ENCODE assay signal across 24 mouse cellular contexts in the genomic region with DNA sequence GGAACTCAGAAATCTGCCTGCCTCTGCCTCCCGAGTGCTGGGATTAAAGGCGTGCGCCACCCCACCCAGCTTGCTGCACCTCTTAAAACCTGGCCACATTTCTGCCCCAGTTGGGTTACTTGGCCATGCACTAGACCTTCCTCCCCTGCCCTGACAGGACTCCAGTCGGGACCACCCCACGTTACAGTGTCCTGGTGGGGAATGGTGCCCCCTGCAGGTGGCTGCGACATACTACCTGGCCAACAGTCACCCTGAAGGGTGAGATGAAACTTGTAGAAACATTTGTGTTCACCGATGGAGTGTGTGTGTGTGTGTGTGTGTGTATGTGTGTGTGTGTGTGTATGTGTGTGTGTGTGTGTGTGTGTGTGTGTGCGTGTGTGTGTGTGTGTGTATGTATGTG. TPM values are rescaled to one million over a fixed set of nuclear protein-coding genes. Genes with fewer than 3 reads are reported as not detected.
A peak's percentile ranks its signal among the peaks of the same experiment; 100 is the strongest.
DNase-seq lines count a peak whose midpoint lies in the region; ATAC-seq and TF ChIP-seq lines count a peak whose summit lies in the region.
"Not testable (repeated sequence)": the region's sequence is repeated elsewhere in the genome, so short reads cannot be mapped to it uniquely, and the experiment has no call there.
"Had no signal": no experiment of that assay in that cellular context is flagged by ENCODE, and none has a peak within 500 bp of the region (broad histone marks: within the 10 kb centered on the region; RNA-seq: fewer than 3 reads in every experiment).

No protein-coding gene starts in this region.

- WGBS in intestine, postnatal 0 days = 67% methylated on average over 8 of the region's 8 CpGs
- 64% methylated on average over 8 of the region's 8 CpGs for WGBS in lung, embryonic 14.5 days
- 60% methylated on average over 8 of the region's 8 CpGs for WGBS in small intestine, adult 2 months
- 68% methylated on average over 8 of the region's 8 CpGs for WGBS in thymus, adult 2 months

- CTCF ChIA-PET in Patski (lab: Charles Lee) = interaction anchor here (1.0 kb wide), 1 partner anchor 43 kb away, joined by 3 read pairs; no protein-coding TSS in a partner anchor

- H3K4me3 ChIP-seq in E14TG2a.4 (replicated peaks; ENCODE audit: low read length); intestine, postnatal 0 days (ENCODE audit: low read depth, low read length); lung, embryonic 14.5 days (ENCODE audit: low read depth, low read length); small intestine, adult 2 months (ENCODE audit: low read depth, low read length); thymus, adult 2 months (ENCODE audit: control insufficient read depth, insufficient read depth, low read length): not testable (repeated sequence)

- TF ChIP-seq POLR2A in small intestine, adult 2 months (IDR thresholded peaks at IDR 0.05; ENCODE audit: low read depth, low read length); thymus, adult 2 months (IDR thresholded peaks at IDR 0.05; ENCODE audit: control insufficient read depth, extremely low read depth, insufficient read depth, low read length, poor library complexity): not testable (repeated sequence)

- not testable (repeated sequence) for H3K36me3 ChIP-seq in E14TG2a.4 (ENCODE audit: insufficient read depth, low read length); intestine, postnatal 0 days (ENCODE audit: control insufficient read depth, insufficient read depth); lung, embryonic 14.5 days (ENCODE audit: insufficient read depth); small intestine, adult 2 months (ENCODE audit: control insufficient read depth, insufficient read depth, low read length); thymus, adult 2 months (ENCODE audit: control insufficient read depth, insufficient read depth, low read length)

- H3K27me3 ChIP-seq in E14TG2a.4 (ENCODE audit: insufficient read depth, low read length); Patski; intestine, postnatal 0 days (replicated peaks; ENCODE audit: control insufficient read depth, insufficient read depth, low read length); lung, embryonic 14.5 days (ENCODE audit: insufficient read depth, low read length); small intestine, adult 2 months (ENCODE audit: control insufficient read depth, insufficient read depth, low read length); thymus, adult 2 months (ENCODE audit: control insufficient read depth, insufficient read depth, low read length): not testable (repeated sequence)

- in situ Hi-C loops in Patski (cut with MboI; ENCODE audit: low pct_unique_long_range_greater_than_20kb) = not testable (repeated sequence)

- H3K4me2 ChIP-seq in intestine, postnatal 0 days (replicated peaks; ENCODE audit: low read depth); lung, embryonic 14.5 days: not testable (repeated sequence)

- not testable (repeated sequence) for H3K27ac ChIP-seq in intestine, postnatal 0 days (ENCODE audit: low read depth, low read length); lung, embryonic 14.5 days (ENCODE audit: low read depth); small intestine, adult 2 months (ENCODE audit: insufficient read depth, low read depth, low read length); thymus, adult 2 months (ENCODE audit: control insufficient read depth, insufficient read depth, low read length)

- ATAC-seq in Patski; intestine, postnatal 0 days; lung, embryonic 14.5 days (ENCODE audit: insufficient read depth): not testable (repeated sequence)
- peak; percentile 48; the same call in 1 of the 2 replicates for ATAC-seq in common myeloid progenitor, adult 5-6 weeks (replicated peaks; ENCODE audit: low read depth, poor library complexity, severe bottlenecking)

- TF ChIP-seq CTCF in E14TG2a.4 (conservative IDR thresholded peaks at IDR 0.05; ENCODE audit: low read length) (peak; percentile 63), Patski (IDR thresholded peaks at IDR 0.05) (peak; percentile 36)
- TF ChIP-seq CTCF in intestine, postnatal 0 days (IDR thresholded peaks at IDR 0.05; ENCODE audit: low read depth) = peak; percentile 48
- peak; percentile 46 for TF ChIP-seq CTCF in lung, embryonic 14.5 days (IDR thresholded peaks at IDR 0.05; ENCODE audit: low read depth)
- peak; percentile 7; the same call in 1 of the 2 replicates for TF ChIP-seq CTCF in small intestine, adult 2 months (IDR thresholded peaks at IDR 0.05; ENCODE audit: extremely low read depth, insufficient read length, insufficient replicate concordance, low read depth, low read length)
- TF ChIP-seq CTCF in thymus, adult 2 months (IDR thresholded peaks at IDR 0.05; ENCODE audit: borderline replicate concordance, control insufficient read depth, extremely low read depth, insufficient read depth, low read length, poor library complexity) = peak; percentile 28; the same call in 1 of the 2 replicates

- not testable (repeated sequence) for H3K9ac ChIP-seq in intestine, postnatal 0 days (ENCODE audit: low read depth, low read length); lung, embryonic 14.5 days

- not testable (repeated sequence) for H3K9me3 ChIP-seq in E14TG2a.4 (ENCODE audit: low read length); intestine, postnatal 0 days (ENCODE audit: control insufficient read depth); lung, embryonic 14.5 days (ENCODE audit: low read depth, low read length)

- peaks cover 22% of the 10 kb centered on the region for H3K4me1 ChIP-seq in E14TG2a.4 (replicated peaks; ENCODE audit: low read depth, low read length)
- not testable (repeated sequence) for H3K4me1 ChIP-seq in intestine, postnatal 0 days (replicated peaks; ENCODE audit: control insufficient read depth, insufficient read depth, low read length); lung, embryonic 14.5 days (ENCODE audit: insufficient read depth); thymus, adult 2 months (replicated peaks; ENCODE audit: control insufficient read depth, insufficient read depth, low read length)
- H3K4me1 ChIP-seq in small intestine, adult 2 months (ENCODE audit: control insufficient read depth, insufficient read depth, insufficient read length, low read length) = peaks cover 17% of the 10 kb centered on the region; the same call in 1 of the 2 replicates

- POLR2A ChIA-PET in Patski (lab: Charles Lee) = not testable (repeated sequence)

- DNase-seq in Patski (ENCODE audit: low read depth, low spot score); lung, embryonic 14.5 days: not testable (repeated sequence)
- DNase-seq in thymus, adult 2 months = peak; percentile 22
- peak; percentile 55 for DNase-seq in thymus, postnatal 4 days

RNA-seq across cellular contexts. Expression of a gene that starts 11.1 kb away (rescaled TPM):
- not detected for polyA plus RNA-seq in Patski (2021)
- total RNA-seq in common myeloid progenitor, adult 5-6 weeks (2017) = not detected in 2 replicates
- polyA plus RNA-seq in intestine, postnatal 0 days (2015; fragmentation: Nextera tagmentation; extraction: Ambion mirVana) = 2.3 and 2.4 TPM in 2 replicates
- polyA plus RNA-seq in lung, embryonic 14.5 days (2014; fragmentation: Nextera tagmentation; extraction: Ambion mirVana) = not detected in 2 replicates
- 0.15 TPM in 1 of 2 replicates, not detected in the other for polyA plus RNA-seq in small intestine, adult 2 months (2012; rRNA removed)
- polyA plus RNA-seq in thymus, adult 2 months (2012; rRNA removed) = 0.26 and 0.46 TPM in 2 replicates
- total RNA-seq: adrenal gland, adult 8-10 months; gastrocnemius, adult 18-20 months; gastrocnemius, postnatal 25 days; heart, adult 18-20 months; heart, postnatal 4 days; left cerebral cortex, adult 18-20 months had no signal
- polyA plus RNA-seq: forebrain, embryonic 14.5 days; heart, embryonic 12.5 days; heart, postnatal 0 days; hindbrain, embryonic 13.5 days; kidney, embryonic 14.5 days; limb, embryonic 11.5 days; macrophage; midbrain, embryonic 14.5 days; neural tube, embryonic 15.5 days; urinary bladder, adult 2 months had no signal

Comparison
In these comparisons a context has a peak if more than half of its experiments do, and no peak if none do; other contexts are left out.
1. CTCF ChIP-seq: peak in every context shown above with its lines; median percentile 63 in E14TG2a.4; 48 in intestine, postnatal 0 days; 46 in lung, embryonic 14.5 days; 36 in Patski; 28 in thymus, adult 2 months; 7 in small intestine, adult 2 months.